Mouse (Mus musculus): ENCODE results near the gene Olfr1417. TPM values are rescaled to one million over a fixed set of nuclear protein-coding genes. Genes with fewer than 3 reads are reported as not detected.

Gene Olfr1417
- total RNA-seq, 2 experiments from 2014 or later, result not detected

- DNase-seq, result no peak
Observed at GRCm38 (mm10) chr19:11810003-11810758, 28.8 kb downstream of the Olfr1417 start.

GRCm38 (mm10) chr19:11808452-11808851 is 30.6 kb downstream of the Olfr1417 start:
- no peak for DNase-seq

- no peak for DNase-seq
Observed at GRCm38 (mm10) chr19:11807822-11808221, 31.2 kb downstream of the Olfr1417 start.

- no peak for DNase-seq
Observed at GRCm38 (mm10) chr19:11807251-11807650, 31.8 kb downstream of the Olfr1417 start.

GRCm38 (mm10) chr19:11804423-11804822 is 34.6 kb downstream of the Olfr1417 start:
- DNase-seq, result no peak

GRCm38 (mm10) chr19:11800531-11801315 is 38.3 kb downstream of the Olfr1417 start:
- DNase-seq, result no peak

GRCm38 (mm10) chr19:11794447-11794846 is 44.6 kb downstream of the Olfr1417 start:
- DNase-seq, result no peak

- no peak for DNase-seq
Observed at GRCm38 (mm10) chr19:11793741-11794359, 45.2 kb downstream of the Olfr1417 start.

- DNase-seq, result no peak
Observed at GRCm38 (mm10) chr19:11791825-11792224, 47.2 kb downstream of the Olfr1417 start.

GRCm38 (mm10) chr19:11788876-11789275 is 50.1 kb downstream of the Olfr1417 start:
- no peak for DNase-seq

- no peak for DNase-seq
Observed at GRCm38 (mm10) chr19:11787826-11788225, 51.2 kb downstream of the Olfr1417 start.

GRCm38 (mm10) chr19:11785409-11786154 is 53.4 kb downstream of the Olfr1417 start:
- no peak for DNase-seq

- DNase-seq, result peak; percentile 31 to 53
Observed at GRCm38 (mm10) chr19:11777191-11777865, 61.7 kb downstream of the Olfr1417 start.

Other genes starting within 250 kb of the Olfr1417 start
- gene Ms4a6d, start 234.4 kb downstream of the Olfr1417 start, total RNA-seq (2021), result 1 to 10 TPM; 1.2 to 1.4 TPM
- gene Ms4a2, start 215.5 kb downstream of the Olfr1417 start, total RNA-seq (2021), result not detected
- not detected for gene Ms4a3, start 198.4 kb downstream of the Olfr1417 start, total RNA-seq (2021)
- not detected for gene Oosp2, start 178.7 kb downstream of the Olfr1417 start, total RNA-seq (2021)
- gene Oosp1, start 148.1 kb downstream of the Olfr1417 start, total RNA-seq (2021), result not detected
- not detected for gene Oosp3, start 142.2 kb downstream of the Olfr1417 start, total RNA-seq (2021)
- gene Gif, start 91.7 kb downstream of the Olfr1417 start, total RNA-seq (2021), result not detected
- gene Mrpl16, start 68.8 kb downstream of the Olfr1417 start, total RNA-seq (2021), result 10 to 100 TPM; 33.4 to 34.5 TPM
- gene Stx3, start 19.8 kb downstream of the Olfr1417 start, total RNA-seq (2021), result 10 to 100 TPM; 28.2 to 36.3 TPM
- gene Olfr1418, start 21.8 kb upstream of the Olfr1417 start, total RNA-seq (2021), result not detected
- not detected for gene Olfr1419, start 35.9 kb upstream of the Olfr1417 start, total RNA-seq (2021)
- not detected for gene Olfr1420, start 47.3 kb upstream of the Olfr1417 start, total RNA-seq (2021)
- gene Patl1, start 73.2 kb upstream of the Olfr1417 start, total RNA-seq (2021), result 10 to 100 TPM; 19.8 to 24.8 TPM
- gene Osbp, start 126.7 kb upstream of the Olfr1417 start, total RNA-seq (2021), result 10 to 100 TPM; 51.1 to 52.3 TPM
- not detected for gene Olfr1423, start 202.1 kb upstream of the Olfr1417 start, total RNA-seq (2021)
- gene Olfr1424, start 223.5 kb upstream of the Olfr1417 start, total RNA-seq (2021), result not detected
- not detected for gene Olfr1425, start 238.5 kb upstream of the Olfr1417 start, total RNA-seq (2021)

Measured in layer of hippocampus, postnatal 36 days (tissue).